Comparison of ENCODE assay signal across 18 mouse cellular contexts in genomic region chr1:65129634-65130180, GRCm38 (mm10). TPM values are rescaled to one million over a fixed set of nuclear protein-coding genes. Genes with fewer than 3 reads are reported as not detected.
A peak's percentile ranks its signal among the peaks of the same experiment; 100 is the strongest.
DNase-seq lines count a peak whose midpoint lies in the region.
"Had no signal": no experiment of that assay in that cellular context is flagged by ENCODE, and none has a peak within 500 bp of the region (broad histone marks: within the 10 kb centered on the region; RNA-seq: fewer than 3 reads in every experiment).

No protein-coding gene starts in this region.

- intact Hi-C loops in heart, postnatal 14 days (cut with DNase I) = no loop called here

- DNase-seq in heart, adult 11 months = peak; percentile 39
- DNase-seq in heart, postnatal 14 days = no peak
- peak; percentile 13 for DNase-seq in layer of hippocampus, adult 9-10 months (ENCODE audit: low spot score)
- DNase-seq in layer of hippocampus, adult 18-20 months (ENCODE audit: low spot score in 2 of 2) = no peak
- peak; percentile 15 to 18 for DNase-seq in right cerebral cortex, adult 2 months (ENCODE audit: low spot score in 2 of 2)
- DNase-seq in right cerebral cortex, postnatal 36 days (ENCODE audit: low spot score in 2 of 2) = no peak
- peak; percentile 55 for DNase-seq in yolk sac, embryonic 10.5 days (ENCODE audit: low spot score)
- DNase-seq in natural killer cell, adult 2 months (ENCODE audit: low spot score in 2 of 2) = no peak
- DNase-seq: adrenal gland, postnatal 25 days; cerebellum, adult 18-20 months; gastrocnemius, adult 2 months; layer of hippocampus, postnatal 36 days; liver, postnatal 0 days; lung, postnatal 10 days; thymus, adult 18-20 months had no signal

RNA-seq across cellular contexts. Expression of gene D630023F18Rik, which starts 6.7 kb away (rescaled TPM):
- total RNA-seq in heart, postnatal 14 days (2021) = not detected
- 1 to 10 TPM; 9.3 to 9.5 TPM for total RNA-seq in layer of hippocampus, adult 18-20 months (2021)
- total RNA-seq: adrenal gland, postnatal 25 days; gastrocnemius, adult 2 months; heart, postnatal 25 days; liver, adult 2 months had no signal

RNA-seq across cellular contexts. Expression of gene Gm28845, which starts 10.3 kb away (rescaled TPM):
- not detected for total RNA-seq in heart, postnatal 14 days (2021)
- under 1 TPM in 1 of 2 experiments, not detected in 1; 0.54 TPM for total RNA-seq in layer of hippocampus, adult 18-20 months (2021)
- total RNA-seq: adrenal gland, postnatal 25 days; gastrocnemius, adult 2 months; heart, postnatal 25 days; layer of hippocampus, postnatal 36 days; liver, adult 2 months; megakaryocyte, adult 5-6 weeks had no signal

RNA-seq across cellular contexts. Expression of gene Cryga, which starts 26.5 kb away (rescaled TPM):
- not detected for total RNA-seq in heart, postnatal 14 days (2021)
- total RNA-seq in layer of hippocampus, adult 18-20 months (2021) = under 1 TPM in 1 of 2 experiments, not detected in 1; 0.48 TPM
- total RNA-seq: adrenal gland, postnatal 25 days; gastrocnemius, adult 2 months; heart, postnatal 25 days; liver, adult 2 months; megakaryocyte, adult 5-6 weeks had no signal

RNA-seq across cellular contexts. Expression of gene Crygb, which starts 47.6 kb away (rescaled TPM):
- not detected for total RNA-seq in heart, postnatal 14 days (2021)
- not detected for total RNA-seq in layer of hippocampus, adult 18-20 months (2021)
- total RNA-seq: adrenal gland, postnatal 25 days; gastrocnemius, adult 2 months; heart, postnatal 25 days; layer of hippocampus, postnatal 36 days; liver, adult 2 months; megakaryocyte, adult 5-6 weeks had no signal

RNA-seq across cellular contexts. Expression of gene Crygc, which starts 56.2 kb away (rescaled TPM):
- not detected for total RNA-seq in heart, postnatal 14 days (2021)
- not detected for total RNA-seq in layer of hippocampus, adult 18-20 months (2021)
- total RNA-seq: adrenal gland, postnatal 25 days; gastrocnemius, adult 2 months; heart, postnatal 25 days; layer of hippocampus, postnatal 36 days; liver, adult 2 months; megakaryocyte, adult 5-6 weeks had no signal

Comparison
In these comparisons a context has a peak if more than half of its experiments do, and no peak if none do; other contexts are left out.
1. DNase-seq: peak in heart, adult 11 months (single experiment), layer of hippocampus, adult 9-10 months (single experiment), right cerebral cortex, adult 2 months (2 of 2) and yolk sac, embryonic 10.5 days (single experiment); none in heart, postnatal 14 days (0 of 2), layer of hippocampus, adult 18-20 months (0 of 2), right cerebral cortex, postnatal 36 days (0 of 2) and natural killer cell, adult 2 months (0 of 2).
2. RNA of gene D630023F18Rik, which starts 6.7 kb away (total RNA-seq): 9.3 to 9.5 TPM in layer of hippocampus, adult 18-20 months; not detected in heart, postnatal 14 days; every median in the first group is over 10 times any median in the second.